Mouse (Mus musculus): ENCODE data around the gene Olfr288. TPM values are rescaled to one million over a fixed set of nuclear protein-coding genes. Genes with fewer than 3 reads are reported as not detected.

Gene Olfr288
- total RNA-seq (2014; rRNA removed) = not detected in 2 replicates
- polyA plus RNA-seq (2015; fragmentation: Nextera tagmentation; extraction: Ambion mirVana) = not detected in 2 replicates

DNA sequence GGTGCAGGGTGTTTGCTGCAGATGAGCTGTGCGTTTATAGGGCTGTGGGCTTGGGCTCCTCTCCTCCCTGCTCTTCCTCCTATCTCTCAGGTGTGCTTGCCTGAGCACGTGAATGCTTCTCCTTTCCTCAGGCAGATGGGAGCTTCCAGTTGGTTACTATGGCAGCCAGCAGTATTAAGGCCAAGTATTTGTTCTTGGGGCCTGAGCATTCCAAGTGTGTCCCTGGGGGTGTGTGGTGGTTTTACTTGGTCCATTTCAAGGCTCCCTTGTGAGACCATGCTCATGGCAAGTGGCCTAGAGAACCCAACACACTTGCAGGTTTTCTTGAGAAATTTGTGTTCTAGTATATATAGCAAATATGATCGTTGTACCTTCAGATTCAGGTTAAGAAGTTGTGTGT lies at the start of gene Olfr288:
Olfr288 (minus strand) TSS at position 101 of the 400 bp plus-strand sequence.
- Histone ChIP-seq H3K4me2 (ENCODE audit: low read depth, low read length, poor library complexity, severe bottlenecking) (no peak within 1 kb of the TSS), H3K36me3 (ENCODE audit: insufficient read depth, low read length) (no peaks in the 10 kb centered on the region), H3K4me1 (ENCODE audit: insufficient read depth, low read length) (no peaks in the 10 kb centered on the region), H3K27ac (ENCODE audit: low read depth, low read length) (no peak within 1 kb of the TSS), H3K27me3 (ENCODE audit: insufficient read depth, low read length) (no peaks in the 10 kb centered on the region), H3K4me3 (ENCODE audit: low read depth, low read length) (no peak within 1 kb of the TSS), H3K9me3 (ENCODE audit: low read length) (no peaks in the 10 kb centered on the region), H3K9ac (replicated peaks; ENCODE audit: low read length, poor library complexity, severe bottlenecking) (no peak within 1 kb of the TSS)
- ATAC-seq (ENCODE audit: low FRiP score) = no peak
- DNase-seq (ENCODE audit: low spot score) = no peak
- no peak for TF ChIP-seq CTCF (IDR thresholded peaks at IDR 0.05)
- WGBS = 57% methylated on average over 3 of the region's 3 CpGs

DNA sequence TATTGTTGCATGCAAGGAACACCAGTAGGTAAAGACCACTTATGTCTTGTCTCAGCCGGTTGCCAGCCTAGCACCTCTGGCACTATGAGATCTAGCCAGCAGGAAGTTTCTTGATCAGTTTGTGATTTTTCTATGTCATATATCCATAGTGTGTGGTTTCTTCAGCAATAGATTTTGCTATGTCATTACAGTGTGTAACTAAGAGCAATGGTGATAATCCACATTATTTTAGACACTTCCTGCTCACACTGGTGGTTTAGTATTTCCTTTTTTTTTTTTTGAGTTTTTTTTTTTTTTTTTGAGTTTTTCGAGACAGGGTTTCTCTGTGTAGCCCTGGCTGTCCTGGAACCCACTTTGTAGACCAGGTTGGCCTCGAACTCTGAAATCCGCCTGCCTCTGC lies 40.1 kb upstream of the Olfr288 start:
- Histone ChIP-seq H3K9me3 (ENCODE audit: low read length) (no peaks in the 10 kb centered on the region), H3K4me2 (ENCODE audit: low read depth, low read length, poor library complexity, severe bottlenecking) (no peak overlapping the region), H3K4me3 (ENCODE audit: low read depth, low read length) (no peak overlapping the region), H3K27ac (ENCODE audit: low read depth, low read length) (no peak overlapping the region), H3K9ac (replicated peaks; ENCODE audit: low read length, poor library complexity, severe bottlenecking) (no peak overlapping the region), H3K27me3 (ENCODE audit: insufficient read depth, low read length) (no peaks in the 10 kb centered on the region), H3K4me1 (ENCODE audit: insufficient read depth, low read length) (no peaks in the 10 kb centered on the region), H3K36me3 (ENCODE audit: insufficient read depth, low read length) (no peaks in the 10 kb centered on the region)
- no peak for ATAC-seq (ENCODE audit: low FRiP score)
- WGBS = 91% methylated on average over 4 of the region's 4 CpGs
- TF ChIP-seq CTCF (IDR thresholded peaks at IDR 0.05) = no peak
- DNase-seq (ENCODE audit: low spot score) = no peak

DNA sequence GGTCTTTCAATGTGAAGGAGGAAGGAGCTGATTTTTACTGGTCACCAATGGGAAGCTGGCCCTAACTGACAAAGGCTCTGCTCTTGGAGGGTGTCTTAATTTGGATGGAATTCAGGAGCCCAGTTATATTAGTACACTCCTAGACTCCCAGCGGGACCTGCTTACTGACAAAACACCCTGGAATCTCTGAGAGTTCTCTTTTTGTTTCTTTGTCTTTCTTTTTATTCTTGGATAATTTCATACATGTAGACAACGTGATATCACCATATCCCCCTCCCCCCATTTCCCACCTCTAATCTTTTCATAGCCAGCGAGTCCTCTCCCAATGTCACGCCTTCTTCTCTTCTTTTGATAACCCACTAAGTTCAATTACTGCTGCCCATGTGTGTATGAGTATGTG lies 39.0 kb upstream of the Olfr288 start, which contains the start of gene Olfr286:
Olfr286 (minus strand) TSS at position 101 of the 400 bp plus-strand sequence.
- TF ChIP-seq CTCF (IDR thresholded peaks at IDR 0.05) = no peak
- no peak within 1 kb of the TSS for H3K27ac ChIP-seq (ENCODE audit: low read depth, low read length)
- no peak within 1 kb of the TSS for H3K4me2 ChIP-seq (ENCODE audit: low read depth, low read length, poor library complexity, severe bottlenecking)
- H3K27me3 ChIP-seq (ENCODE audit: insufficient read depth, low read length) = no peaks in the 10 kb centered on the region
- H3K4me3 ChIP-seq (ENCODE audit: low read depth, low read length) = no peak within 1 kb of the TSS
- DNase-seq (ENCODE audit: low spot score) = no peak
- H3K9ac ChIP-seq (replicated peaks; ENCODE audit: low read length, poor library complexity, severe bottlenecking) = no peak within 1 kb of the TSS
- H3K4me1 ChIP-seq (ENCODE audit: insufficient read depth, low read length) = no peaks in the 10 kb centered on the region
- 84% methylated on average over 4 of the region's 4 CpGs for WGBS
- H3K36me3 ChIP-seq (ENCODE audit: insufficient read depth, low read length) = no peaks in the 10 kb centered on the region
- ATAC-seq (ENCODE audit: low FRiP score) = no peak
- H3K9me3 ChIP-seq (ENCODE audit: low read length) = no peaks in the 10 kb centered on the region

- H3K4me3 ChIP-seq (ENCODE audit: low read depth, low read length) = no peak overlapping the region
- no peak overlapping the region for H3K27ac ChIP-seq (ENCODE audit: low read depth, low read length)
- H3K4me2 ChIP-seq (ENCODE audit: low read depth, low read length, poor library complexity, severe bottlenecking) = no peak overlapping the region
- TF ChIP-seq CTCF (IDR thresholded peaks at IDR 0.05) = no peak
- H3K9ac ChIP-seq (replicated peaks; ENCODE audit: low read length, poor library complexity, severe bottlenecking) = no peak overlapping the region
- 69% methylated on average over 7 of the region's 7 CpGs for WGBS
- no peaks in the 10 kb centered on the region for H3K36me3 ChIP-seq (ENCODE audit: insufficient read depth, low read length)
- DNase-seq (ENCODE audit: low spot score) = no peak
- ATAC-seq (ENCODE audit: low FRiP score) = no peak
- H3K27me3 ChIP-seq (ENCODE audit: insufficient read depth, low read length) = no peaks in the 10 kb centered on the region
- H3K9me3 ChIP-seq (ENCODE audit: low read length) = no peaks in the 10 kb centered on the region
- no peaks in the 10 kb centered on the region for H3K4me1 ChIP-seq (ENCODE audit: insufficient read depth, low read length)
These were observed 30.8 kb upstream of the Olfr288 start for GRCm38 (mm10) chr15:98226096-98226495.

GRCm38 (mm10) chr15:98225610-98226009 lies 30.3 kb upstream of the Olfr288 start:
- ATAC-seq (ENCODE audit: low FRiP score) = no peak
- Histone ChIP-seq H3K27me3 (ENCODE audit: insufficient read depth, low read length) (no peaks in the 10 kb centered on the region), H3K4me1 (ENCODE audit: insufficient read depth, low read length) (no peaks in the 10 kb centered on the region), H3K27ac (ENCODE audit: low read depth, low read length) (no peak overlapping the region), H3K4me3 (ENCODE audit: low read depth, low read length) (no peak overlapping the region), H3K4me2 (ENCODE audit: low read depth, low read length, poor library complexity, severe bottlenecking) (no peak overlapping the region), H3K9me3 (ENCODE audit: low read length) (no peaks in the 10 kb centered on the region), H3K36me3 (ENCODE audit: insufficient read depth, low read length) (no peaks in the 10 kb centered on the region), H3K9ac (replicated peaks; ENCODE audit: low read length, poor library complexity, severe bottlenecking) (no peak overlapping the region)
- TF ChIP-seq CTCF (IDR thresholded peaks at IDR 0.05) = no peak
- WGBS = 51% methylated on average over 16 of the region's 16 CpGs
- DNase-seq (ENCODE audit: low spot score) = peak; percentile 2

- no peak for TF ChIP-seq CTCF (IDR thresholded peaks at IDR 0.05)
- ATAC-seq (ENCODE audit: low FRiP score) = no peak
These were observed 27.0 kb upstream of the Olfr288 start for GRCm38 (mm10) chr15:98222377-98222776.

More at GRCm38 (mm10) chr15:98222377-98222776, 27.0 kb upstream of the Olfr288 start:
- no peak overlapping the region for H3K27ac ChIP-seq (ENCODE audit: low read depth, low read length)
- no peaks in the 10 kb centered on the region for H3K27me3 ChIP-seq (ENCODE audit: insufficient read depth, low read length)
- H3K9me3 ChIP-seq (ENCODE audit: low read length) = no peaks in the 10 kb centered on the region
- H3K4me2 ChIP-seq (ENCODE audit: low read depth, low read length, poor library complexity, severe bottlenecking) = no peak overlapping the region
- H3K4me1 ChIP-seq (ENCODE audit: insufficient read depth, low read length) = no peaks in the 10 kb centered on the region
- DNase-seq (ENCODE audit: low spot score) = no peak
- no peak overlapping the region for H3K4me3 ChIP-seq (ENCODE audit: low read depth, low read length)
- H3K36me3 ChIP-seq (ENCODE audit: insufficient read depth, low read length) = no peaks in the 10 kb centered on the region
- H3K9ac ChIP-seq (replicated peaks; ENCODE audit: low read length, poor library complexity, severe bottlenecking) = no peak overlapping the region
